Mouse (Mus musculus) forebrain, embryonic 10.5 days (tissue): ENCODE measurements at regions not wholly inside any gene's neighbourhood (a gene's known extent, or its start where the extent isn't known, plus 50 kb on each side); places are given as distances from the start of the nearest gene placed in this dataset.
A peak's percentile ranks its signal among the peaks of the same experiment; 100 is the strongest.

ENCODE experiments used
- DNase-seq: peaks from one replicate; pipeline ENCODE4 v3.0.0-alpha.2; 2017; ENCODE audit warnings: low spot score; ENCODE audit errors: extremely low spot score
- H3K27ac ChIP-seq: fragments of 300-500 bp; sonication (generic); 2 replicates; pipeline ENCODE4 v1.5.1; 2016; ENCODE audit warnings: mild to moderate bottlenecking
- H3K27me3 ChIP-seq: fragments of 300-500 bp; sonication (generic); 2 replicates; pipeline ENCODE4 v1.6.1; 2016; ENCODE audit warnings: mild to moderate bottlenecking; ENCODE audit not compliant: poor library complexity, severe bottlenecking
- H3K36me3 ChIP-seq: fragments of 300-500 bp; sonication (generic); replicated peaks from 2 replicates; pipeline ENCODE4 v1.6.1; 2016; ENCODE audit warnings: mild to moderate bottlenecking, moderate library complexity
- H3K4me1 ChIP-seq: fragments of 300-500 bp; sonication (generic); 2 replicates; pipeline ENCODE4 v1.6.1; 2016
- H3K4me3 ChIP-seq: fragments of 300-500 bp; sonication (generic); 2 replicates; pipeline ENCODE4 v1.5.1; 2016; ENCODE audit warnings: mild to moderate bottlenecking, moderate library complexity
- H3K9me3 ChIP-seq: fragments of 300-500 bp; sonication (generic); 2 replicates; pipeline ENCODE4 v1.6.1; 2016; ENCODE audit warnings: mild to moderate bottlenecking, moderate library complexity
- WGBS: fragments of 180-500 bp; shearing (Covaris S2); methylation state at CpG from one replicate; pipeline ENCODE4 v1.1.7; 2016; 5-methylcytosine and 5-hydroxymethylcytosine counted together

DNA sequence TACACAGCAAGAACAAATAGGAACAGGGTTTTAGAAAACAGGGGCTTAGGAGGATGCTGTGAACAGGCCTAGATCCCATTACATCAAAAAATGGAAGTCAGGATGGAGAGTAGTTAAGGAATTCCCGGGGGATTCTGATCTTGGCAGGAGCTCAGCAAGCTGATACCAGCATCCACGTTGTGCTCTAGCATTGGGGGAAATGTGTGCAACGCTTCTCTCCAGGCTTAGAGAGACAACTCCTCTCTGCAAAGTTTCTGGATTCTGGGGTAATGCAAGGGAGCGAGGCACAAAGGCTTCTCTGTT lies 201.1 kb downstream of the Tm2d1 start:
- Histone ChIP-seq H3K36me3 (no peaks in the 10 kb centered on the region), H3K9me3 (no peaks in the 10 kb centered on the region), H3K27ac (0 out of 2 replicates have a peak overlapping the region, but pooled peaks have one; percentile 40), H3K4me3 (no peak overlapping the region), H3K27me3 (no peaks in the 10 kb centered on the region), H3K4me1 (peaks cover 10% of the 10 kb centered on the region)
- DNase-seq, result no peak
- WGBS, result 46% methylated on average over 4 of the region's 4 CpGs

DNA sequence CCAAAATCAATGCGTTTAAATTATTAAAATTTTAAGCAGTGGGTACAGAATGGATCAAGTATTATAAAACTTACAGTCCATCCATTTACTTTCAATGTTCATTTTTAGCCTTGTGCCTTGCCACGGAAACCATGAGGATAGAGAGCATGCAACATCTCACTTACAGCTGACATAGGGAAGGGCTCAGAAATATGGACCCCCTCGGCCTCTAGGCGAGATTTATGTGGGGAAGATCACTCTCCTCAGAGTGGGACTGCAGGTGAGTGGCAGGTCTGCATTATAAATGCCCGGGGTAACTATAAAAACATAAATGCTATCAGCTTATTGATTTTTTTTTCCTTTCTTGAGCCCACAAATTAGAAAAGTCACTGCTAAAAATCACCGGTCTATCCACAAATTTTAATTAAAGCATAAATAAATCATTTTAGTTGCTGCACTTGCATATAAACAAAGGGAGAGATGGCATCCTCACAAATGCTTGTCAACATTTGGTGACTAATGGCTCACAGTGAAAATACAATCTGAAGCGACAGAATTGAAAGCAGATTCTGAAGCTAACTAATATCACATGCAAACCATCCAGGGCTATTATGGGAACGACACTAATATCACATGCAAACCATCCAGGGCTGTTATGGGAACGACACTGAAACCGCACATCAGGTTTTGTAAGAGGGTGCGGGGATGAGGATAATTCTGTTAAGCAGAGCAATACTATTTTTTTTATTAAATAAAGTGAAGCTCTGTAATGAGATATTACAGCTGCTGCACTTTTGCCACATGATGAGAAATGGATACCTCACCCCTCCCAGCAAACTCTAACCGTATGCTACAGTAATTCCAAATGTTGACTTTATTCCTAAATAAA lies 201.7 kb downstream of the Tm2d1 start:
- peaks cover 10% of the 10 kb centered on the region for H3K4me1 ChIP-seq
- H3K27ac ChIP-seq, result 0 out of 2 replicates have a peak overlapping the region, but pooled peaks have one; percentile 40
- no peaks in the 10 kb centered on the region for H3K27me3 ChIP-seq
- H3K36me3 ChIP-seq, result no peaks in the 10 kb centered on the region
- DNase-seq, result no peak
- no peaks in the 10 kb centered on the region for H3K9me3 ChIP-seq
- no peak overlapping the region for H3K4me3 ChIP-seq
- 80% methylated on average over 12 of the region's 12 CpGs for WGBS

DNA sequence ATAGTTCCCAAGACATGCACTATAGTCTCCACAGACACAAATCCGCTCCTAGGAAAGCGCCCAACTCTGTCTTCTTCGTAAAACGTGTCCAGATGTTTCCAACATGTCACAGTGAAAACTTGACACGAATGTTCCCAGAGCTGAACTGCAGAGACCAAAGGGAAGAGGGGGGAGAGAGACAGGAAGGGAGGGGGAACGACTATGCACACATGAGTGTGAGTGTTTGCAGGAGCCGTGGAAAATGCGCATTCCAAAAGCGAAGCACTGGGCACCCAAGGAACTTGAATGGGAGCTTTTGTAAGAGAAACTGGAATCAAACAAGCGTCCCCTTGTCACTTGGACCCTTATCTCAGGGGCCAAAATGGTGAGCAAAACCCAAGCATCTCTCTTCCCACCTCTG lies 202.8 kb downstream of the Tm2d1 start:
- Histone ChIP-seq H3K9me3 (no peaks in the 10 kb centered on the region), H3K4me1 (peaks cover 10% of the 10 kb centered on the region), H3K4me3 (no peak overlapping the region), H3K27ac (no peak overlapping the region), H3K36me3 (no peaks in the 10 kb centered on the region), H3K27me3 (no peaks in the 10 kb centered on the region)
- WGBS, result 60% methylated on average over 10 of the region's 10 CpGs
- DNase-seq, result no peak
